Comparison of ENCODE assay signal across 8 mouse cellular contexts in genomic region chr13:92529828-92530720, GRCm38 (mm10). TPM values are rescaled to one million over a fixed set of nuclear protein-coding genes. Genes with fewer than 3 reads are reported as not detected.
DNase-seq lines count a peak whose midpoint lies in the region; ATAC-seq and TF ChIP-seq lines count a peak whose summit lies in the region.

No protein-coding gene starts in this region.

- H3K4me1 ChIP-seq in heart, embryonic 12.5 days (replicated peaks), result peaks cover 6% of the 10 kb centered on the region
- peaks cover 32% of the 10 kb centered on the region for H3K4me1 ChIP-seq in G1E (ENCODE audit: insufficient read depth, low read depth, low read length)
- no peaks in the 10 kb centered on the region for H3K4me1 ChIP-seq in forebrain, postnatal 0 days (ENCODE audit: insufficient read depth)
- peaks cover 6% of the 10 kb centered on the region; the same call in 1 of the 2 replicates for H3K4me1 ChIP-seq in liver, postnatal 0 days (ENCODE audit: insufficient read depth)

- no peaks in the 10 kb centered on the region for H3K9me3 ChIP-seq in heart, embryonic 12.5 days (replicated peaks)
- H3K9me3 ChIP-seq in G1E (replicated peaks), result no peaks in the 10 kb centered on the region
- H3K9me3 ChIP-seq in forebrain, postnatal 0 days (ENCODE audit: low read length), result no peaks in the 10 kb centered on the region
- H3K9me3 ChIP-seq in liver, postnatal 0 days (ENCODE audit: low read length), result no peaks in the 10 kb centered on the region

- H3K4me2 ChIP-seq in heart, embryonic 12.5 days, result peak overlapping the region; percentile 70
- H3K4me2 ChIP-seq in forebrain, postnatal 0 days (ENCODE audit: low read depth), result peak overlapping the region; percentile 71
- peak overlapping the region; percentile 99 for H3K4me2 ChIP-seq in liver, postnatal 0 days (ENCODE audit: low read depth, low read length)

- no peak for TF ChIP-seq EP300 in liver, postnatal 0 days (IDR thresholded peaks at IDR 0.05; ENCODE audit: low read depth)

- H3K27me3 ChIP-seq in heart, embryonic 12.5 days (replicated peaks), result no peaks in the 10 kb centered on the region
- H3K27me3 ChIP-seq in G1E (ENCODE audit: insufficient read depth, low read length), result no peaks in the 10 kb centered on the region
- no peaks in the 10 kb centered on the region for H3K27me3 ChIP-seq in forebrain, postnatal 0 days (ENCODE audit: insufficient read depth, low read length)
- no peaks in the 10 kb centered on the region for H3K27me3 ChIP-seq in liver, postnatal 0 days (ENCODE audit: insufficient read depth, low read length)

- DNase-seq in heart, adult 9 months (ENCODE audit: low spot score in 2 of 2), result no peak
- peak; percentile 10 for DNase-seq in G1E (ENCODE audit: low spot score)
- DNase-seq in forebrain, postnatal 0 days, result peak; percentile 68
- DNase-seq in liver, postnatal 0 days, result no peak
- DNase-seq in right cerebral cortex, postnatal 4 days, result no peak
- DNase-seq in right cerebral cortex, adult 18-20 months, result no peak
- DNase-seq in cerebellum, adult 9-10 months, result no peak

- TF ChIP-seq CTCF in G1E (IDR thresholded peaks at IDR 0.05; ENCODE audit: low read depth, low read length), result no peak
- TF ChIP-seq CTCF in forebrain, postnatal 0 days (IDR thresholded peaks at IDR 0.05; ENCODE audit: low read depth), result no peak
- no peak for TF ChIP-seq CTCF in liver, postnatal 0 days (IDR thresholded peaks at IDR 0.05; ENCODE audit: low read depth)

- peak overlapping the region; percentile 82 for H3K4me3 ChIP-seq in heart, embryonic 12.5 days
- H3K4me3 ChIP-seq in G1E (ENCODE audit: low read depth, low read length), result peak overlapping the region; percentile 89
- H3K4me3 ChIP-seq in forebrain, postnatal 0 days (ENCODE audit: low read depth, low read length), result peak overlapping the region; percentile 93
- H3K4me3 ChIP-seq in liver, postnatal 0 days (ENCODE audit: low read depth, low read length), result peak overlapping the region; percentile 79

- peak overlapping the region; percentile 88 for H3K9ac ChIP-seq in heart, embryonic 12.5 days
- peak overlapping the region; percentile 73 for H3K9ac ChIP-seq in forebrain, postnatal 0 days
- peak overlapping the region; percentile 79 for H3K9ac ChIP-seq in liver, postnatal 0 days (replicated peaks)

- peak overlapping the region; percentile 98 for H3K27ac ChIP-seq in heart, embryonic 12.5 days (ENCODE audit: poor library complexity, severe bottlenecking)
- peak overlapping the region; percentile 95 for H3K27ac ChIP-seq in forebrain, postnatal 0 days (ENCODE audit: low read depth, low read length)
- H3K27ac ChIP-seq in liver, postnatal 0 days (ENCODE audit: low read depth), result peak overlapping the region; percentile 92

- 2% methylated on average over 46 of the region's 47 CpGs for WGBS in heart, embryonic 12.5 days
- WGBS in forebrain, postnatal 0 days, result 1% methylated on average over 47 of the region's 47 CpGs
- WGBS in liver, postnatal 0 days (ENCODE audit: insufficient replicate concordance), result 3% methylated on average over 40 of the region's 47 CpGs

- 0 out of 2 replicates have a peak, but pooled peaks cover 3% of the 10 kb centered on the region for H3K36me3 ChIP-seq in heart, embryonic 12.5 days
- H3K36me3 ChIP-seq in G1E (replicated peaks), result peaks cover 2% of the 10 kb centered on the region
- H3K36me3 ChIP-seq in forebrain, postnatal 0 days (ENCODE audit: insufficient read depth), result no peaks in the 10 kb centered on the region
- no peaks in the 10 kb centered on the region for H3K36me3 ChIP-seq in liver, postnatal 0 days (replicated peaks; ENCODE audit: insufficient read depth, low read length)

- no peak for ATAC-seq in heart, embryonic 12.5 days (ENCODE audit: insufficient number of reproducible peaks, low FRiP score)
- ATAC-seq in G1E (ENCODE audit: extremely low read depth, insufficient number of reproducible peaks, low FRiP score, poor library complexity, severe bottlenecking), result no peak
- peak; percentile 84 for ATAC-seq in forebrain, postnatal 0 days
- ATAC-seq in liver, postnatal 0 days, result no peak; the same call in 1 of the 2 replicates

RNA-seq across cellular contexts. Expression of gene Zfyve16, which starts 0.6 kb away (rescaled TPM):
- polyA plus RNA-seq in heart, embryonic 12.5 days (2016; fragmentation: Nextera tagmentation; extraction: Ambion mirVana), result 11.5 and 13.5 TPM in 2 replicates
- total RNA-seq in G1E (2014; fragmentation: Nextera tagmentation) (31.1 and 40.0 TPM in 2 replicates), G1E (2017) (11.9 and 15.5 TPM in 2 replicates)
- polyA plus RNA-seq in G1E (2012), result 0.67 and 1.0 TPM in 2 replicates
- 19.1 and 23.2 TPM in 2 replicates for total RNA-seq in forebrain, postnatal 0 days (2014; rRNA removed)
- polyA plus RNA-seq in forebrain, postnatal 0 days (2015; fragmentation: Nextera tagmentation; extraction: Ambion mirVana), result 2.5 and 4.0 TPM in 2 replicates
- polyA plus RNA-seq in liver, postnatal 0 days (2015; fragmentation: Nextera tagmentation; extraction: Ambion mirVana), result 1.1 and 1.3 TPM in 2 replicates

RNA-seq across cellular contexts. Expression of gene Spz1, which starts 45.9 kb away (rescaled TPM):
- polyA plus RNA-seq in heart, embryonic 12.5 days (2016; fragmentation: Nextera tagmentation; extraction: Ambion mirVana), result not detected in 2 replicates
- total RNA-seq in G1E (2014; fragmentation: Nextera tagmentation), result not detected in 2 replicates
- 0.11 TPM in 1 of 2 replicates, not detected in the other for total RNA-seq in G1E (2017)
- not detected in 2 replicates for polyA plus RNA-seq in G1E (2012)
- total RNA-seq in forebrain, postnatal 0 days (2014; rRNA removed), result not detected in 2 replicates
- not detected in 2 replicates for polyA plus RNA-seq in forebrain, postnatal 0 days (2015; fragmentation: Nextera tagmentation; extraction: Ambion mirVana)
- polyA plus RNA-seq in liver, postnatal 0 days (2015; fragmentation: Nextera tagmentation; extraction: Ambion mirVana), result not detected in 2 replicates

RNA-seq across cellular contexts. Expression of gene Fam151b, which starts 46.3 kb away (rescaled TPM):
- polyA plus RNA-seq in heart, embryonic 12.5 days (2016; fragmentation: Nextera tagmentation; extraction: Ambion mirVana), result not detected in 2 replicates
- total RNA-seq in G1E (2014; fragmentation: Nextera tagmentation) (not detected in 2 replicates), G1E (2017) (0.11 TPM in 1 of 2 replicates, not detected in the other)
- polyA plus RNA-seq in G1E (2012), result not detected in 2 replicates
- 7.9 and 9.9 TPM in 2 replicates for total RNA-seq in forebrain, postnatal 0 days (2014; rRNA removed)
- polyA plus RNA-seq in forebrain, postnatal 0 days (2015; fragmentation: Nextera tagmentation; extraction: Ambion mirVana), result 0.19 TPM in 1 of 2 replicates, not detected in the other
- 0.12 TPM in 1 of 2 replicates, not detected in the other for polyA plus RNA-seq in liver, postnatal 0 days (2015; fragmentation: Nextera tagmentation; extraction: Ambion mirVana)

Comparison
In these comparisons a context has a peak if more than half of its experiments do, and no peak if none do; other contexts are left out.
1. DNase-seq: peak in G1E (single experiment) and forebrain, postnatal 0 days (single experiment); none in heart, adult 9 months (0 of 2), liver, postnatal 0 days (single experiment), right cerebral cortex, postnatal 4 days (single experiment), right cerebral cortex, adult 18-20 months (single experiment) and cerebellum, adult 9-10 months (single experiment).
2. Peak in every context shown above with its lines, with median percentiles within 50 percentile points of each other: H3K27ac ChIP-seq, H3K4me2 ChIP-seq, H3K4me3 ChIP-seq and H3K9ac ChIP-seq.